Mouse (Mus musculus): ENCODE measurements around the gene Lurap1. TPM values are rescaled to one million over a fixed set of nuclear protein-coding genes. Genes with fewer than 3 reads are reported as not detected.
A peak's percentile ranks its signal among the peaks of the same experiment; 100 is the strongest.

Gene Lurap1
- polyA plus RNA-seq, 1 experiment from 2014 or later = 2.6 TPM

GRCm38 (mm10) chr4:116140801-116141574, 10.2 kb downstream of the Lurap1 start:
- Histone ChIP-seq H3K4me1 (replicated peaks) (peaks cover 8% of the 10 kb centered on the region), H3K9ac (replicated peaks) (no peak overlapping the region), H3K36me3 (no peaks in the 10 kb centered on the region), H3K4me2 (no peak overlapping the region), H3K27me3 (peaks cover 21% of the 10 kb centered on the region), H3K9me3 (no peaks in the 10 kb centered on the region), H3K4me3 (replicated peaks) (no peak overlapping the region), H3K27ac (no peak overlapping the region)
- ATAC-seq (ENCODE audit: insufficient number of reproducible peaks, insufficient read depth, low FRiP score, low TSS enrichment, low read depth) = no peak
- 84% methylated on average over 7 of the region's 7 CpGs for WGBS

GRCm38 (mm10) chr4:116137421-116137996, 13.6 kb downstream of the Lurap1 start:
- H3K4me3 ChIP-seq (replicated peaks) = no peak overlapping the region
- 46% methylated on average over 13 of the region's 13 CpGs for WGBS
- ATAC-seq (ENCODE audit: insufficient number of reproducible peaks, insufficient read depth, low FRiP score, low TSS enrichment, low read depth) = no peak

GRCm38 (mm10) chr4:116134990-116135389, 16.1 kb downstream of the Lurap1 start:
- Histone ChIP-seq H3K9ac (replicated peaks) (no peak overlapping the region), H3K4me3 (replicated peaks) (no peak overlapping the region), H3K27me3 (no peaks in the 10 kb centered on the region), H3K4me2 (no peak overlapping the region), H3K27ac (no peak overlapping the region), H3K4me1 (replicated peaks) (no peaks in the 10 kb centered on the region), H3K36me3 (no peaks in the 10 kb centered on the region), H3K9me3 (no peaks in the 10 kb centered on the region)
- no peak for ATAC-seq (ENCODE audit: insufficient number of reproducible peaks, insufficient read depth, low FRiP score, low TSS enrichment, low read depth)
- 25% methylated on average over 2 of the region's 2 CpGs for WGBS

More at GRCm38 (mm10) chr4:116137421-116137996, 13.6 kb downstream of the Lurap1 start:
- H3K36me3 ChIP-seq = no peaks in the 10 kb centered on the region
- H3K9me3 ChIP-seq = no peaks in the 10 kb centered on the region
- H3K4me1 ChIP-seq (replicated peaks) = no peaks in the 10 kb centered on the region
- H3K9ac ChIP-seq (replicated peaks) = no peak overlapping the region
- peaks cover 5% of the 10 kb centered on the region; the same call in 1 of the 2 replicates for H3K27me3 ChIP-seq
- H3K4me2 ChIP-seq = no peak overlapping the region
- no peak overlapping the region for H3K27ac ChIP-seq

GRCm38 (mm10) chr4:116133126-116133525, 18.0 kb downstream of the Lurap1 start:
- H3K27me3 ChIP-seq = no peaks in the 10 kb centered on the region
- H3K9me3 ChIP-seq = no peaks in the 10 kb centered on the region
- H3K4me3 ChIP-seq (replicated peaks) = no peak overlapping the region
- H3K4me1 ChIP-seq (replicated peaks) = no peaks in the 10 kb centered on the region
- ATAC-seq (ENCODE audit: insufficient number of reproducible peaks, insufficient read depth, low FRiP score, low TSS enrichment, low read depth) = no peak
- H3K36me3 ChIP-seq = no peaks in the 10 kb centered on the region
- H3K27ac ChIP-seq = no peak overlapping the region
- no peak overlapping the region for H3K4me2 ChIP-seq
- no peak overlapping the region for H3K9ac ChIP-seq (replicated peaks)
- WGBS = 90% methylated on average over 4 of the region's 4 CpGs

GRCm38 (mm10) chr4:116127956-116128355, 23.2 kb downstream of the Lurap1 start:
- no peak overlapping the region for H3K9ac ChIP-seq (replicated peaks)
- H3K4me1 ChIP-seq (replicated peaks) = peaks cover 10% of the 10 kb centered on the region
- WGBS = 80% methylated on average over 6 of the region's 6 CpGs
- no peaks in the 10 kb centered on the region for H3K9me3 ChIP-seq
- H3K4me2 ChIP-seq = no peak overlapping the region
- no peak overlapping the region for H3K27ac ChIP-seq
- no peak overlapping the region for H3K4me3 ChIP-seq (replicated peaks)
- no peaks in the 10 kb centered on the region for H3K36me3 ChIP-seq
- H3K27me3 ChIP-seq = no peaks in the 10 kb centered on the region
- ATAC-seq (ENCODE audit: insufficient number of reproducible peaks, insufficient read depth, low FRiP score, low TSS enrichment, low read depth) = no peak

GRCm38 (mm10) chr4:116125803-116126386, 25.2 kb downstream of the Lurap1 start:
- Histone ChIP-seq H3K9ac (replicated peaks) (no peak overlapping the region), H3K4me2 (no peak overlapping the region), H3K27me3 (no peaks in the 10 kb centered on the region), H3K27ac (no peak overlapping the region), H3K4me3 (replicated peaks) (no peak overlapping the region), H3K36me3 (no peaks in the 10 kb centered on the region), H3K9me3 (no peaks in the 10 kb centered on the region), H3K4me1 (replicated peaks) (peaks cover 13% of the 10 kb centered on the region)
- 94% methylated on average over 4 of the region's 4 CpGs for WGBS
- ATAC-seq (ENCODE audit: insufficient number of reproducible peaks, insufficient read depth, low FRiP score, low TSS enrichment, low read depth) = no peak

GRCm38 (mm10) chr4:116123602-116124519, 27.3 kb downstream of the Lurap1 start, which contains the start of the genes Rad54l and Pomgnt1:
Gene Rad54l, minus strand, starts transcription at chr4:116123690.
Gene Pomgnt1, plus strand, starts transcription at chr4:116123840.
- peak; percentile 98 for ATAC-seq (ENCODE audit: insufficient number of reproducible peaks, insufficient read depth, low FRiP score, low TSS enrichment, low read depth)
- 2% methylated on average over 24 of the region's 24 CpGs for WGBS

GRCm38 (mm10) chr4:116122762-116123161, 28.4 kb downstream of the Lurap1 start:
- Histone ChIP-seq H3K4me2 (peak overlapping the region; percentile 73), H3K4me1 (replicated peaks) (peaks cover 13% of the 10 kb centered on the region), H3K4me3 (replicated peaks) (peak overlapping the region; percentile 53), H3K27me3 (no peaks in the 10 kb centered on the region), H3K9me3 (no peaks in the 10 kb centered on the region), H3K9ac (replicated peaks) (peak overlapping the region; percentile 66), H3K36me3 (peaks cover 22% of the 10 kb centered on the region), H3K27ac (no peak overlapping the region)
- 0% methylated on average over 1 of the region's 1 CpGs for WGBS
- ATAC-seq (ENCODE audit: insufficient number of reproducible peaks, insufficient read depth, low FRiP score, low TSS enrichment, low read depth) = no peak

More at GRCm38 (mm10) chr4:116123602-116124519, 27.3 kb downstream of the Lurap1 start, which contains the start of the genes Rad54l and Pomgnt1:
- Histone ChIP-seq H3K27me3 (no peaks in the 10 kb centered on the region), H3K4me1 (replicated peaks) (peaks cover 13% of the 10 kb centered on the region), H3K9me3 (no peaks in the 10 kb centered on the region), H3K36me3 (peaks cover 14% of the 10 kb centered on the region), H3K4me3 (replicated peaks) (peak within 1 kb of the TSS; percentile 53), H3K27ac (peak within 1 kb of the TSS; percentile 69), H3K4me2 (peak within 1 kb of the TSS; percentile 73), H3K9ac (replicated peaks) (peak within 1 kb of the TSS; percentile 66)

- Histone ChIP-seq H3K4me3 (replicated peaks) (no peak overlapping the region), H3K27me3 (no peaks in the 10 kb centered on the region), H3K4me2 (no peak overlapping the region), H3K9me3 (no peaks in the 10 kb centered on the region), H3K36me3 (peaks cover 71% of the 10 kb centered on the region), H3K4me1 (replicated peaks) (no peaks in the 10 kb centered on the region), H3K27ac (no peak overlapping the region), H3K9ac (replicated peaks) (no peak overlapping the region)
- WGBS = 94% methylated on average over 2 of the region's 2 CpGs
- ATAC-seq (ENCODE audit: insufficient number of reproducible peaks, insufficient read depth, low FRiP score, low TSS enrichment, low read depth) = no peak
Observed at GRCm38 (mm10) chr4:116111486-116111885, 39.7 kb downstream of the Lurap1 start.

- H3K36me3 ChIP-seq = peaks cover 70% of the 10 kb centered on the region
- H3K9ac ChIP-seq (replicated peaks) = no peak overlapping the region
- no peak overlapping the region for H3K4me2 ChIP-seq
- no peaks in the 10 kb centered on the region for H3K27me3 ChIP-seq
- H3K4me3 ChIP-seq (replicated peaks) = no peak overlapping the region
- H3K9me3 ChIP-seq = no peaks in the 10 kb centered on the region
- no peak overlapping the region for H3K27ac ChIP-seq
- 96% methylated on average over 6 of the region's 6 CpGs for WGBS
- no peak for ATAC-seq (ENCODE audit: insufficient number of reproducible peaks, insufficient read depth, low FRiP score, low TSS enrichment, low read depth)
- no peaks in the 10 kb centered on the region for H3K4me1 ChIP-seq (replicated peaks)
Observed at GRCm38 (mm10) chr4:116110695-116111094, 40.4 kb downstream of the Lurap1 start.
